Mouse (Mus musculus) megakaryocyte, embryonic 14.5 days (primary cell): Measurements from ENCODE around the gene St6galnac3.

Experiments used
- FLI1 ChIP-seq: IDR thresholded peaks from 2 replicates; pipeline ENCODE4 v1.6.1; 2012; ENCODE audit warnings: low read length, inconsistent platforms, mixed read lengths
- GATA1 ChIP-seq: IDR thresholded peaks from 3 replicates; pipeline ENCODE4 v1.6.1; 2012; ENCODE audit warnings: mixed read lengths, low read length, inconsistent platforms, borderline replicate concordance

GRCm38 (mm10) chr3:153419331-153419730 lies 305.6 kb downstream of the St6galnac3 start:
- TF ChIP-seq FLI1 (no peak), GATA1 (no peak)
